Comparison of ENCODE assay signal across 9 mouse cellular contexts in the genomic region with DNA sequence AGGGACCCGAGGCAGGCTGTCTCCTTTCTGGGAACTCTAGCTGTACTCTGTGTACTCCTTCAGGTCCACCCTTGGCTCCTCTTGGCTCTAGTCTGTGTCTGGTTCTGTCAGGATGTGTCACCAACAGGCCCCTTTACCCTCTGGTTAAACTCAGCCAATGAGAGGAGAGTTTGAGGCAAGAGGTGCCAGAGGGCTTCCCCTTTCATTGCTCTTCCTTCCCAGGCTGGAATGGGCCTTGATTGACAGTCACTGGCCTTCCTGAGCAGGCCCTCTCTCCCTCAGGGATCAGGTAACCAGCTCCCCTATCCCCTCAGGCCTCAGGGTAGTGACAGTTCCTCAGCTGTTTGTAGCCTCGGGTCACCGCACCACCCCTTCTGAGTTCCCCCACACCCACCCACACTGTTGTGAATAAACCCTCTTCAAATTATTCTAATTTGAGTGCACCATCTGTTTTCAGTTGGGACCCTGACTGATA. TPM values are rescaled to one million over a fixed set of nuclear protein-coding genes. Genes with fewer than 3 reads are reported as not detected.
DNase-seq lines count a peak whose midpoint lies in the region; ATAC-seq and TF ChIP-seq lines count a peak whose summit lies in the region.
"Had no signal": no experiment of that assay in that cellular context is flagged by ENCODE, and none has a peak within 500 bp of the region (broad histone marks: within the 10 kb centered on the region; RNA-seq: fewer than 3 reads in every experiment).

No protein-coding gene starts in this region.

- ATAC-seq in kidney, postnatal 0 days (replicated peaks; ENCODE audit: low FRiP score, low read depth): peak; percentile 12; the same call in 1 of the 2 replicates
- no peak for ATAC-seq in hindbrain, embryonic 13.5 days (ENCODE audit: low FRiP score)
- peak; percentile 25; the same call in 1 of the 2 replicates for ATAC-seq in monocyte, adult 5-6 weeks (replicated peaks; ENCODE audit: insufficient number of reproducible peaks, low FRiP score, low TSS enrichment, poor library complexity, severe bottlenecking)

- H3K4me2 ChIP-seq in kidney, postnatal 0 days (ENCODE audit: low read length): no peak overlapping the region
- no peak overlapping the region for H3K4me2 ChIP-seq in hindbrain, embryonic 13.5 days
- H3K4me2 ChIP-seq: limb, embryonic 12.5 days had no signal

- no peak for TF ChIP-seq CTCF in kidney, postnatal 0 days (IDR thresholded peaks at IDR 0.05; ENCODE audit: low read depth)

- H3K27me3 ChIP-seq in kidney, postnatal 0 days (ENCODE audit: insufficient read depth, low read length): no peaks in the 10 kb centered on the region
- H3K27me3 ChIP-seq in hindbrain, embryonic 13.5 days: no peaks in the 10 kb centered on the region
- H3K27me3 ChIP-seq: limb, embryonic 12.5 days had no signal

- WGBS in kidney, postnatal 0 days: 31% methylated on average over 3 of the region's 3 CpGs
- 29% methylated on average over 3 of the region's 3 CpGs for WGBS in hindbrain, embryonic 13.5 days

- H3K9ac ChIP-seq in kidney, postnatal 0 days (ENCODE audit: low read depth, low read length): no peak overlapping the region
- no peak overlapping the region for H3K9ac ChIP-seq in hindbrain, embryonic 13.5 days
- H3K9ac ChIP-seq: limb, embryonic 12.5 days had no signal

- no peaks in the 10 kb centered on the region for H3K36me3 ChIP-seq in kidney, postnatal 0 days (ENCODE audit: insufficient read depth, low read length)
- H3K36me3 ChIP-seq in hindbrain, embryonic 13.5 days: no peaks in the 10 kb centered on the region
- H3K36me3 ChIP-seq: limb, embryonic 12.5 days had no signal

- H3K4me3 ChIP-seq in kidney, postnatal 0 days (replicated peaks; ENCODE audit: low read depth, low read length): no peak overlapping the region
- no peak overlapping the region for H3K4me3 ChIP-seq in hindbrain, embryonic 13.5 days
- H3K4me3 ChIP-seq: limb, embryonic 12.5 days had no signal

- H3K9me3 ChIP-seq in kidney, postnatal 0 days (replicated peaks; ENCODE audit: low read length): no peaks in the 10 kb centered on the region
- H3K9me3 ChIP-seq in hindbrain, embryonic 13.5 days: no peaks in the 10 kb centered on the region

- H3K4me1 ChIP-seq in kidney, postnatal 0 days (replicated peaks; ENCODE audit: insufficient read depth, low read length): no peaks in the 10 kb centered on the region; the same call in 1 of the 2 replicates
- peaks cover 16% of the 10 kb centered on the region for H3K4me1 ChIP-seq in hindbrain, embryonic 13.5 days (replicated peaks)

- H3K27ac ChIP-seq in kidney, postnatal 0 days: no peak overlapping the region
- peak overlapping the region; percentile 58 for H3K27ac ChIP-seq in hindbrain, embryonic 13.5 days

- peak; percentile 46 for DNase-seq in kidney, postnatal 0 days (ENCODE audit: low spot score)
- no peak for DNase-seq in kidney, adult 9 months
- DNase-seq in embryo, embryonic 10.5 days (ENCODE audit: low spot score): peak; percentile 34
- no peak for DNase-seq in urinary bladder, adult 18-20 months (ENCODE audit: low spot score in 2 of 2)
- DNase-seq in right cerebral cortex, adult 18-20 months: no peak
- no peak for DNase-seq in spleen, adult 12 weeks (ENCODE audit: low spot score)

RNA-seq across cellular contexts. Expression of a gene that starts 28.1 kb away (rescaled TPM):
- 383 and 402 TPM in 2 replicates for polyA plus RNA-seq in kidney, postnatal 0 days (2015; fragmentation: Nextera tagmentation; extraction: Ambion mirVana)
- polyA plus RNA-seq in hindbrain, embryonic 13.5 days (2015; fragmentation: Nextera tagmentation; extraction: Ambion mirVana): 292 and 306 TPM in 2 replicates
- 478 to 539 TPM (median 505 TPM) in 3 replicates for total RNA-seq in monocyte, adult 5-6 weeks (2017)

RNA-seq across cellular contexts. Expression of a gene that starts 40.8 kb away (rescaled TPM):
- polyA plus RNA-seq in kidney, postnatal 0 days (2015; fragmentation: Nextera tagmentation; extraction: Ambion mirVana): 86.4 and 90.6 TPM in 2 replicates
- 157 TPM in 2 replicates for polyA plus RNA-seq in hindbrain, embryonic 13.5 days (2015; fragmentation: Nextera tagmentation; extraction: Ambion mirVana)
- 89.2 to 110 TPM (median 89.5 TPM) in 3 replicates for total RNA-seq in monocyte, adult 5-6 weeks (2017)

Comparison
In these comparisons a context has a peak if more than half of its experiments do, and no peak if none do; other contexts are left out.
1. DNase-seq: peak in kidney, postnatal 0 days (single experiment) and embryo, embryonic 10.5 days (single experiment); none in kidney, adult 9 months (single experiment), urinary bladder, adult 18-20 months (0 of 2), right cerebral cortex, adult 18-20 months (single experiment) and spleen, adult 12 weeks (single experiment).